26 mouse cellular contexts compared by ENCODE assay signal in genomic region chr3:51302971-51303476, GRCm38 (mm10). TPM values are rescaled to one million over a fixed set of nuclear protein-coding genes. Genes with fewer than 3 reads are reported as not detected.
DNase-seq lines count a peak whose midpoint lies in the region; ATAC-seq and TF ChIP-seq lines count a peak whose summit lies in the region.
"Had no signal": no experiment of that assay in that cellular context is flagged by ENCODE, and none has a peak within 500 bp of the region (broad histone marks: within the 10 kb centered on the region; RNA-seq: fewer than 3 reads in every experiment).

No protein-coding gene starts in this region.

- peak overlapping the region; percentile 24 to 76; a peak in 3 of 4 replicates for H3K27ac ChIP-seq in heart, embryonic 14.5 days (replicated peaks in 1 of 2; ENCODE audit: control insufficient read depth in 1 of 2, insufficient read depth in 1 of 2, low read depth in 2 of 2, low read length in 2 of 2)
- peak overlapping the region; percentile 11; the same call in 1 of the 2 replicates for H3K27ac ChIP-seq in lung, embryonic 16.5 days (ENCODE audit: low read length)
- H3K27ac ChIP-seq in heart, postnatal 0 days (ENCODE audit: low read depth) = peak overlapping the region; percentile 27; the same call in 1 of the 2 replicates
- H3K27ac ChIP-seq in hindbrain, embryonic 13.5 days = no peak overlapping the region; the same call in 1 of the 2 replicates
- H3K27ac ChIP-seq: embryonic facial prominence, embryonic 13.5 days; forebrain, embryonic 12.5 days; limb, embryonic 10.5 days; liver, embryonic 15.5 days; macrophage; midbrain, embryonic 10.5 days; stomach, embryonic 15.5 days had no signal

- peak overlapping the region; percentile 1; the same call in 1 of the 2 replicates for H3K4me2 ChIP-seq in heart, embryonic 14.5 days (ENCODE audit: low read length)
- H3K4me2 ChIP-seq in lung, embryonic 16.5 days (ENCODE audit: low read depth, low read length) = no peak overlapping the region
- H3K4me2 ChIP-seq in heart, postnatal 0 days (ENCODE audit: low read depth, low read length) = no peak overlapping the region
- H3K4me2 ChIP-seq in hindbrain, embryonic 13.5 days = no peak overlapping the region
- H3K4me2 ChIP-seq: embryonic facial prominence, embryonic 13.5 days; forebrain, embryonic 12.5 days; liver, embryonic 15.5 days; stomach, embryonic 15.5 days had no signal

- no peaks in the 10 kb centered on the region for H3K27me3 ChIP-seq in heart, embryonic 14.5 days (ENCODE audit: control insufficient read depth, insufficient read depth, low read length)
- H3K27me3 ChIP-seq in lung, embryonic 16.5 days (ENCODE audit: control insufficient read depth, insufficient read depth, low read depth, low read length) = no peaks in the 10 kb centered on the region
- H3K27me3 ChIP-seq in heart, postnatal 0 days (ENCODE audit: control insufficient read depth, insufficient read depth, low read length) = no peaks in the 10 kb centered on the region
- H3K27me3 ChIP-seq in hindbrain, embryonic 13.5 days = no peaks in the 10 kb centered on the region
- H3K27me3 ChIP-seq: embryonic facial prominence, embryonic 13.5 days; forebrain, embryonic 12.5 days; liver, embryonic 15.5 days; stomach, embryonic 15.5 days had no signal

- no peak overlapping the region for H3K9ac ChIP-seq in heart, embryonic 14.5 days (ENCODE audit: low read length)
- H3K9ac ChIP-seq in lung, embryonic 16.5 days (ENCODE audit: low read length) = no peak overlapping the region
- H3K9ac ChIP-seq in heart, postnatal 0 days (replicated peaks; ENCODE audit: low read depth, low read length) = no peak overlapping the region
- no peak overlapping the region for H3K9ac ChIP-seq in hindbrain, embryonic 13.5 days
- H3K9ac ChIP-seq: embryonic facial prominence, embryonic 13.5 days; forebrain, embryonic 12.5 days; liver, embryonic 15.5 days; stomach, embryonic 15.5 days had no signal

- 36% methylated on average over 3 of the region's 3 CpGs for WGBS in heart, embryonic 14.5 days
- 65% methylated on average over 3 of the region's 3 CpGs for WGBS in lung, embryonic 16.5 days
- 20% methylated on average over 3 of the region's 3 CpGs for WGBS in heart, postnatal 0 days
- 92% methylated on average over 3 of the region's 3 CpGs for WGBS in hindbrain, embryonic 13.5 days

- H3K36me3 ChIP-seq in heart, embryonic 14.5 days (ENCODE audit: control insufficient read depth, insufficient read depth, low read length) = peaks cover 10% of the 10 kb centered on the region
- peaks cover 4% of the 10 kb centered on the region for H3K36me3 ChIP-seq in lung, embryonic 16.5 days (ENCODE audit: control insufficient read depth, insufficient read depth, low read length)
- peaks cover 17% of the 10 kb centered on the region; the same call in 1 of the 2 replicates for H3K36me3 ChIP-seq in heart, postnatal 0 days (replicated peaks; ENCODE audit: control insufficient read depth, insufficient read depth, low read length)
- peaks cover 16% of the 10 kb centered on the region for H3K36me3 ChIP-seq in hindbrain, embryonic 13.5 days
- H3K36me3 ChIP-seq: stomach, embryonic 15.5 days had no signal

- peak; percentile 94 for DNase-seq in heart, adult 11 months
- no peak for DNase-seq in heart, adult 18-20 months
- DNase-seq in heart, postnatal 36 days = no peak
- no peak for DNase-seq in lung, postnatal 14 days
- no peak for DNase-seq in heart, postnatal 0 days (ENCODE audit: low spot score)
- DNase-seq: adrenal gland, postnatal 14 days; cerebellum, adult 8-10 months; cerebellum, postnatal 36 days; embryo, embryonic 11 days; liver; right cerebral cortex, adult 18-20 months; right cerebral cortex, postnatal 4 days had no signal

- intact Hi-C loops in heart, postnatal 36 days (cut with DNase I) = no loop called here

- no peaks in the 10 kb centered on the region for H3K9me3 ChIP-seq in heart, embryonic 14.5 days (ENCODE audit: control insufficient read depth, low read length)
- no peaks in the 10 kb centered on the region for H3K9me3 ChIP-seq in lung, embryonic 16.5 days (ENCODE audit: control insufficient read depth, low read length)
- H3K9me3 ChIP-seq in heart, postnatal 0 days (replicated peaks; ENCODE audit: control insufficient read depth, low read length) = no peaks in the 10 kb centered on the region
- H3K9me3 ChIP-seq in hindbrain, embryonic 13.5 days = no peaks in the 10 kb centered on the region
- H3K9me3 ChIP-seq: forebrain, embryonic 12.5 days; limb, embryonic 10.5 days; liver, embryonic 15.5 days; stomach, embryonic 15.5 days had no signal

- no peak for TF ChIP-seq CTCF in heart, postnatal 0 days (IDR thresholded peaks at IDR 0.05; ENCODE audit: low read depth)

- peaks cover 8 to 19% of the 10 kb centered on the region in 2 experiments for H3K4me1 ChIP-seq in heart, embryonic 14.5 days (ENCODE audit: control insufficient read depth in 2 of 2, insufficient read depth in 2 of 2, low read length in 2 of 2)
- peaks cover 5% of the 10 kb centered on the region; the same call in 1 of the 2 replicates for H3K4me1 ChIP-seq in lung, embryonic 16.5 days (replicated peaks; ENCODE audit: control insufficient read depth, insufficient read depth, low read length)
- H3K4me1 ChIP-seq in heart, postnatal 0 days (ENCODE audit: control insufficient read depth, insufficient read depth) = peaks cover 16% of the 10 kb centered on the region
- H3K4me1 ChIP-seq in hindbrain, embryonic 13.5 days (replicated peaks) = no peaks in the 10 kb centered on the region
- H3K4me1 ChIP-seq: embryonic facial prominence, embryonic 13.5 days; forebrain, embryonic 12.5 days; limb, embryonic 10.5 days; liver, embryonic 15.5 days; midbrain, embryonic 10.5 days; stomach, embryonic 15.5 days had no signal

- no peak for TF ChIP-seq EP300 in heart, postnatal 0 days (IDR thresholded peaks at IDR 0.05; ENCODE audit: low read depth)

- peak; percentile 39; the same call in 1 of the 2 replicates for ATAC-seq in heart, embryonic 14.5 days (ENCODE audit: insufficient number of reproducible peaks, insufficient read depth, low FRiP score, low read depth)
- peak; percentile 68 for ATAC-seq in lung, embryonic 16.5 days (ENCODE audit: low read depth)
- no peak for ATAC-seq in heart, postnatal 0 days (ENCODE audit: insufficient read depth, low read depth)
- ATAC-seq in hindbrain, embryonic 13.5 days (ENCODE audit: low FRiP score) = no peak
- ATAC-seq: intestine, postnatal 0 days; midbrain, embryonic 16.5 days had no signal

- no peak overlapping the region for H3K4me3 ChIP-seq in heart, embryonic 14.5 days (ENCODE audit: control insufficient read depth in 1 of 2, insufficient read depth in 1 of 2, low read depth in 1 of 2, low read length in 2 of 2)
- no peak overlapping the region for H3K4me3 ChIP-seq in lung, embryonic 16.5 days (ENCODE audit: low read length)
- no peak overlapping the region for H3K4me3 ChIP-seq in heart, postnatal 0 days (ENCODE audit: low read depth, low read length)
- no peak overlapping the region for H3K4me3 ChIP-seq in hindbrain, embryonic 13.5 days
- H3K4me3 ChIP-seq: embryonic facial prominence, embryonic 13.5 days; erythroblast, embryonic 14.5 days; forebrain, embryonic 12.5 days; limb, embryonic 10.5 days; liver, embryonic 15.5 days; midbrain, embryonic 10.5 days; myocyte; stomach, embryonic 15.5 days had no signal

RNA-seq across cellular contexts. Expression of gene Elf2, which starts 37.4 kb away (rescaled TPM):
- 10 to 100 TPM; 54.7 to 57.0 TPM for total RNA-seq in heart, adult 18-20 months (2021)
- polyA plus RNA-seq in heart, embryonic 14.5 days (2014; fragmentation: Nextera tagmentation; extraction: Ambion mirVana) = 60.7 and 62.8 TPM in 2 replicates
- 10 to 100 TPM; 53.8 to 62.2 TPM for total RNA-seq in heart, postnatal 36 days (2021)
- 68.4 and 74.5 TPM in 2 replicates for polyA plus RNA-seq in lung, embryonic 16.5 days (2015; fragmentation: Nextera tagmentation; extraction: Ambion mirVana)
- 84.0 and 104 TPM in 2 replicates for total RNA-seq in heart, postnatal 0 days (2014; rRNA removed; ENCODE audit: low replicate concordance)
- polyA plus RNA-seq in heart, postnatal 0 days (2015; fragmentation: Nextera tagmentation; extraction: Ambion mirVana) = 40.7 and 46.5 TPM in 2 replicates
- polyA plus RNA-seq in hindbrain, embryonic 13.5 days (2015; fragmentation: Nextera tagmentation; extraction: Ambion mirVana) = 47.1 TPM in 2 replicates

Comparison
In these comparisons a context has a peak if more than half of its experiments do, and no peak if none do; other contexts are left out.
1. ATAC-seq: peak in heart, embryonic 14.5 days (single experiment) and lung, embryonic 16.5 days (single experiment); none in heart, postnatal 0 days (single experiment) and hindbrain, embryonic 13.5 days (single experiment).